Mouse (Mus musculus) bone marrow, adult 2 months (tissue): Measurements from ENCODE around the gene Pagr1a. TPM values are rescaled to one million over a fixed set of nuclear protein-coding genes. Genes with fewer than 3 reads are reported as not detected.

ENCODE experiments used
- H3K27ac ChIP-seq: fragments of 200-500 bp; 2 replicates; pipeline ENCODE4 v1.5.1; 2012; ENCODE audit warnings: low read depth, mild to moderate bottlenecking, control low read depth, inconsistent platforms, low read length; ENCODE audit not compliant: control insufficient read depth, poor library complexity, insufficient read depth
- H3K4me1 ChIP-seq: fragments of 200-500 bp; 2 replicates; pipeline ENCODE4 v1.6.1; 2011; ENCODE audit warnings: low read length; ENCODE audit not compliant: control insufficient read depth, insufficient read depth
- H3K4me3 ChIP-seq: fragments of 200-500 bp; replicated peaks from 2 replicates; pipeline ENCODE3; 2011; ENCODE audit warnings: mild to moderate bottlenecking, low read depth, low read length, control low read depth; ENCODE audit not compliant: control insufficient read depth
- CTCF ChIP-seq: fragments of 200-500 bp; IDR thresholded peaks from 2 replicates; pipeline ENCODE4 v1.5.1; 2011; ENCODE audit warnings: low read length, control low read depth; ENCODE audit not compliant: control insufficient read depth, insufficient read depth
- POLR2A ChIP-seq: fragments of 200-500 bp; IDR thresholded peaks from 2 replicates; pipeline ENCODE4 v1.6.1; 2011; ENCODE audit warnings: low read depth, mild to moderate bottlenecking, control low read depth, low read length, borderline replicate concordance; ENCODE audit not compliant: control insufficient read depth
- WGBS: fragments of 180-500 bp; shearing (Covaris S2); methylation state at CpG from one replicate; pipeline ENCODE4 v1.1.7; 2018; 5-methylcytosine and 5-hydroxymethylcytosine counted together
- polyA plus RNA-seq: library from polyadenylated mRNA; stranded (reverse); fragments of >200 nt; gene quantifications from 2 replicates; pipeline ENCODE4 v1.2.4, GENCODE M21; 2011; ENCODE audit warnings: low replicate concordance; ENCODE audit not compliant: missing spikeins, insufficient read depth, insufficient read length

The Pagr1a gene
- polyA plus RNA-seq, 1 experiment: not detected

- Histone ChIP-seq H3K4me1 (peaks cover 5% of the 10 kb centered on the region; the same call in 1 of the 2 replicates), H3K4me3 (no peak overlapping the region), H3K27ac (no peak overlapping the region; the same call in 1 of the 2 replicates)
- 73% methylated on average over 6 of the region's 6 CpGs for WGBS
- TF ChIP-seq CTCF: no peak
- no peak for TF ChIP-seq POLR2A
These were observed 796 bp upstream of the Pagr1a start for GRCm38 (mm10) chr7:127017950-127018345.

GRCm38 (mm10) chr7:127016486-127016938, 640 bp downstream of the Pagr1a start:
- H3K4me3 ChIP-seq: peak overlapping the region; percentile 87
- under 1% methylated on average over 22 of the region's 22 CpGs for WGBS
- peaks cover 5% of the 10 kb centered on the region; the same call in 1 of the 2 replicates for H3K4me1 ChIP-seq
- TF ChIP-seq CTCF: no peak
- TF ChIP-seq POLR2A: peak; percentile 82; the same call in 1 of the 2 replicates
- H3K27ac ChIP-seq: peak overlapping the region; percentile 96

GRCm38 (mm10) chr7:127016481-127016485, 869 bp downstream of the Pagr1a start, which contains the start of gene Pagr1b:
Gene Pagr1b (minus strand): TSS chr7:127016484.
- Histone ChIP-seq H3K27ac (peak within 1 kb of the TSS; percentile 96), H3K4me3 (peak within 1 kb of the TSS; percentile 87), H3K4me1 (peaks cover 5% of the 10 kb centered on the region; the same call in 1 of the 2 replicates)
- no peak for TF ChIP-seq POLR2A
- no peak for TF ChIP-seq CTCF

- Histone ChIP-seq H3K4me1 (peaks cover 5% of the 10 kb centered on the region; the same call in 1 of the 2 replicates), H3K27ac (peak overlapping the region; percentile 96), H3K4me3 (peak overlapping the region; percentile 87)
- no peak for TF ChIP-seq POLR2A
- WGBS: 5% methylated on average over 10 of the region's 10 CpGs
These were observed 1.1 kb downstream of the Pagr1a start for GRCm38 (mm10) chr7:127016081-127016480.

- no peak for TF ChIP-seq POLR2A
- no peak for TF ChIP-seq CTCF
- H3K4me1 ChIP-seq: peaks cover 3% of the 10 kb centered on the region; the same call in 1 of the 2 replicates
- no peak overlapping the region for H3K4me3 ChIP-seq
- no peak overlapping the region for H3K27ac ChIP-seq
- WGBS: 93% methylated on average over 12 of the region's 12 CpGs
These were observed 2.2 kb downstream of the Pagr1a start for GRCm38 (mm10) chr7:127014993-127015392.

GRCm38 (mm10) chr7:127014320-127014719, 2.8 kb downstream of the Pagr1a start, which contains the start of gene Mvp:
Gene Mvp (minus strand): TSS chr7:127014621.
- Histone ChIP-seq H3K27ac (peak within 1 kb of the TSS; percentile 84), H3K4me1 (peaks cover 3% of the 10 kb centered on the region; the same call in 1 of the 2 replicates), H3K4me3 (peak within 1 kb of the TSS; percentile 70)
- WGBS: under 1% methylated on average over 11 of the region's 11 CpGs
- TF ChIP-seq POLR2A (no peak), CTCF (no peak)

- peaks cover 6% of the 10 kb centered on the region for H3K4me1 ChIP-seq
- no peak for TF ChIP-seq CTCF
- no peak for TF ChIP-seq POLR2A
- 82% methylated on average over 6 of the region's 6 CpGs for WGBS
- no peak overlapping the region for H3K4me3 ChIP-seq
- no peak overlapping the region for H3K27ac ChIP-seq
These were observed 3.8 kb downstream of the Pagr1a start for GRCm38 (mm10) chr7:127013385-127013784.

GRCm38 (mm10) chr7:127012845-127013244, 4.3 kb downstream of the Pagr1a start:
- Histone ChIP-seq H3K27ac (no peak overlapping the region), H3K4me3 (no peak overlapping the region), H3K4me1 (peaks cover 10% of the 10 kb centered on the region)
- TF ChIP-seq POLR2A (no peak), CTCF (no peak)
- WGBS: 89% methylated on average over 10 of the region's 10 CpGs

GRCm38 (mm10) chr7:127012374-127012773, 4.8 kb downstream of the Pagr1a start:
- WGBS: 84% methylated on average over 6 of the region's 6 CpGs
- H3K4me1 ChIP-seq: peaks cover 10% of the 10 kb centered on the region

More at GRCm38 (mm10) chr7:127012374-127012773, 4.8 kb downstream of the Pagr1a start:
- Histone ChIP-seq H3K4me3 (no peak overlapping the region), H3K27ac (no peak overlapping the region)
- no peak for TF ChIP-seq CTCF
- TF ChIP-seq POLR2A: no peak
